Mouse (Mus musculus): ENCODE results near the gene Mrps6. TPM values are rescaled to one million over a fixed set of nuclear protein-coding genes. Genes with fewer than 3 reads are reported as not detected.

The Mrps6 gene
- polyA plus RNA-seq, 1 experiment from 2014 or later: 94.9 TPM

DNA sequence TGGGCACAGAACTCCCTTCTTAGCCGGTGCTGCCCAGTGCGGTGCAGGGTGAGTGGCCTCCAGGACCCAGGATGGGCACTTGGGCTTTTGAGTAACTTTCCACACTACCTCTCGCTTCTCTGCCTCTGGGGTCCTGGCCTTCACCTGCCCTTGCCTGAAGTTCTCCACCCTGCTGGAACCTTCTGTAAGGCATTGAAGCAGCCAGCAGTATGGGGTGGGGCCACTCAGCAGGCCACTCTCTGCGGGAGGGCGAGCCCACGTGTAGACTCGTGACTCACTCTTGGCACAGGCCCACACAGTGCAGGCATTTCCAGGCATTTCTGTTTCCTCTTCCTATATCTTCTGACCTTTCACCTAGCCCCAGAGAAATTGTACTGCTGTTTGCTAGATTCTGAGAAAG lies 18.6 kb upstream of the Mrps6 start:
- Histone ChIP-seq H3K4me2 (no peak overlapping the region), H3K9ac (no peak overlapping the region), H3K4me3 (replicated peaks) (no peak overlapping the region), H3K27me3 (replicated peaks) (no peaks in the 10 kb centered on the region), H3K9me3 (no peaks in the 10 kb centered on the region), H3K27ac (no peak overlapping the region), H3K36me3 (no peaks in the 10 kb centered on the region), H3K4me1 (no peaks in the 10 kb centered on the region)
- 79% methylated on average over 7 of the region's 7 CpGs for WGBS
- ATAC-seq (ENCODE audit: insufficient read depth, low FRiP score, low read depth): no peak; the same call in 1 of the 2 replicates

GRCm38 (mm10) chr16:92039966-92040365 lies 18.1 kb upstream of the Mrps6 start:
- Histone ChIP-seq H3K4me2 (no peak overlapping the region), H3K4me1 (no peaks in the 10 kb centered on the region), H3K36me3 (no peaks in the 10 kb centered on the region), H3K4me3 (replicated peaks) (no peak overlapping the region), H3K27ac (no peak overlapping the region), H3K9ac (no peak overlapping the region), H3K9me3 (no peaks in the 10 kb centered on the region), H3K27me3 (replicated peaks) (no peaks in the 10 kb centered on the region)
- 95% methylated on average over 11 of the region's 11 CpGs for WGBS
- ATAC-seq (ENCODE audit: insufficient read depth, low FRiP score, low read depth): no peak

GRCm38 (mm10) chr16:92051777-92052310 lies 6.2 kb upstream of the Mrps6 start:
- no peaks in the 10 kb centered on the region for H3K36me3 ChIP-seq
- no peak overlapping the region for H3K9ac ChIP-seq
- no peaks in the 10 kb centered on the region for H3K9me3 ChIP-seq
- no peaks in the 10 kb centered on the region for H3K4me1 ChIP-seq
- H3K4me2 ChIP-seq: no peak overlapping the region
- WGBS: 74% methylated on average over 7 of the region's 7 CpGs
- H3K27me3 ChIP-seq (replicated peaks): no peaks in the 10 kb centered on the region
- ATAC-seq (ENCODE audit: insufficient read depth, low FRiP score, low read depth): no peak
- no peak overlapping the region for H3K27ac ChIP-seq
- no peak overlapping the region for H3K4me3 ChIP-seq (replicated peaks)

GRCm38 (mm10) chr16:92052569-92052968 lies 5.5 kb upstream of the Mrps6 start:
- no peak for ATAC-seq (ENCODE audit: insufficient read depth, low FRiP score, low read depth)
- H3K4me1 ChIP-seq: 0 out of 2 replicates have a peak, but pooled peaks cover 4% of the 10 kb centered on the region
- H3K4me2 ChIP-seq: no peak overlapping the region
- H3K36me3 ChIP-seq: no peaks in the 10 kb centered on the region
- H3K9me3 ChIP-seq: no peaks in the 10 kb centered on the region
- 67% methylated on average over 10 of the region's 10 CpGs for WGBS
- H3K4me3 ChIP-seq (replicated peaks): no peak overlapping the region
- H3K9ac ChIP-seq: no peak overlapping the region
- H3K27me3 ChIP-seq (replicated peaks): no peaks in the 10 kb centered on the region
- no peak overlapping the region for H3K27ac ChIP-seq

GRCm38 (mm10) chr16:92056711-92057110 lies 1.4 kb upstream of the Mrps6 start:
- Histone ChIP-seq H3K27ac (no peak overlapping the region), H3K36me3 (0 out of 2 replicates have a peak, but pooled peaks cover 3% of the 10 kb centered on the region), H3K27me3 (replicated peaks) (no peaks in the 10 kb centered on the region), H3K9me3 (no peaks in the 10 kb centered on the region), H3K4me2 (no peak overlapping the region), H3K4me3 (replicated peaks) (no peak overlapping the region), H3K4me1 (0 out of 2 replicates have a peak, but pooled peaks cover 11% of the 10 kb centered on the region), H3K9ac (no peak overlapping the region)
- WGBS: 40% methylated on average over 2 of the region's 2 CpGs
- ATAC-seq (ENCODE audit: insufficient read depth, low FRiP score, low read depth): no peak

- WGBS: 3% methylated on average over 11 of the region's 11 CpGs
- peak overlapping the region; percentile 89 for H3K27ac ChIP-seq
- 0 out of 2 replicates have a peak, but pooled peaks cover 11% of the 10 kb centered on the region for H3K4me1 ChIP-seq
- ATAC-seq (ENCODE audit: insufficient read depth, low FRiP score, low read depth): peak; percentile 28; the same call in 1 of the 2 replicates
- H3K9ac ChIP-seq: peak overlapping the region; percentile 92
- peaks cover 6% of the 10 kb centered on the region; the same call in 1 of the 2 replicates for H3K36me3 ChIP-seq
- no peaks in the 10 kb centered on the region for H3K27me3 ChIP-seq (replicated peaks)
- H3K4me3 ChIP-seq (replicated peaks): peak overlapping the region; percentile 89
- H3K9me3 ChIP-seq: no peaks in the 10 kb centered on the region
- H3K4me2 ChIP-seq: peak overlapping the region; percentile 87
Observed at GRCm38 (mm10) chr16:92057456-92057851, 616 bp upstream of the Mrps6 start.

- Histone ChIP-seq H3K9ac (peak overlapping the region; percentile 69), H3K9me3 (no peaks in the 10 kb centered on the region), H3K27me3 (replicated peaks) (no peaks in the 10 kb centered on the region), H3K4me3 (replicated peaks) (peak overlapping the region; percentile 89), H3K36me3 (peaks cover 9% of the 10 kb centered on the region; the same call in 1 of the 2 replicates), H3K27ac (no peak overlapping the region), H3K4me2 (peak overlapping the region; percentile 87), H3K4me1 (0 out of 2 replicates have a peak, but pooled peaks cover 11% of the 10 kb centered on the region)
- no peak for ATAC-seq (ENCODE audit: insufficient read depth, low FRiP score, low read depth)
- WGBS: 3% methylated on average over 59 of the region's 63 CpGs
Observed at GRCm38 (mm10) chr16:92058644-92059620, 862 bp downstream of the Mrps6 start.

DNA sequence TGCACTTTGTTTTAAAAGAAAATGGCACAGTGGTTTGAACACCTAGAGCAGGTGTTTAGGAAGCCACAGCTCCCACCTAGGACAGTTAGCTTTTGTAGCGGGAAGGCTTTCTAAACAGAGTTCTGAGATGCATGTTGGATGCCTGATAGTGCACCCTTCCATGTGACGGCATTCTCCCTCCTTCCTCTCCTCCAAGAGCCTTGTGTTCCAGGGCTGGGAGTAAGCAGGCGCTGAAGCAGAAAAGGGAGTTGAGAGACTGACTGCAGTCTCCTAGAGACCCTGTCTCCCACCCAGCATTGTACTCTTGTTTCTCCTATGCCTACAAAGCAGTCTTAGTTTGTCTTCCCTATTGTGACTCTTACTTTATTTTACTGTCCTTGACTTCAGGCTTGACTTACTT lies 2.1 kb downstream of the Mrps6 start:
- H3K4me3 ChIP-seq (replicated peaks): no peak overlapping the region
- 0 out of 2 replicates have a peak, but pooled peaks cover 11% of the 10 kb centered on the region for H3K4me1 ChIP-seq
- WGBS: 73% methylated on average over 3 of the region's 3 CpGs
- H3K27me3 ChIP-seq (replicated peaks): no peaks in the 10 kb centered on the region
- peaks cover 9% of the 10 kb centered on the region; the same call in 1 of the 2 replicates for H3K36me3 ChIP-seq
- H3K27ac ChIP-seq: no peak overlapping the region
- H3K9me3 ChIP-seq: no peaks in the 10 kb centered on the region
- no peak overlapping the region for H3K9ac ChIP-seq
- no peak overlapping the region for H3K4me2 ChIP-seq
- no peak for ATAC-seq (ENCODE audit: insufficient read depth, low FRiP score, low read depth)

DNA sequence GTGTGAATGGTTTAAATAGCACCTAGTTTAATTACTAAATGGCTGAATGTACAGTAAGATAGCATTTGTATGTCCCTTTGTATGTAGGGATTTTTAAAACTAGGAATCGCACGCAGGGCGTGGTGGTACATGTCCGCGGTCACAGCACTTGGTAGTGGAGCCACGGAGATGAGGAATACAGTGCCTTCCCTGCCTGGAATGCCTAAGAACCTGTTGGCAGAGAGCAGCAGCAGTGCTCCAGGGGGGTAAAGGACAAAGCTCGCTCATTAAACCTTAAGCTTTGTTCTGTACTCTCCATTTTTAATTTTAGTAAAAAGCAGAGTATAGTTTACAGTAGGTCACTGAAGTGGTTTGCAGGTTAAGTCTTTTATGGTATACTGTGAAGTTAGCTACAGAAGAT lies 3.5 kb downstream of the Mrps6 start:
- H3K27ac ChIP-seq: no peak overlapping the region
- no peak overlapping the region for H3K4me2 ChIP-seq
- no peak for ATAC-seq (ENCODE audit: insufficient read depth, low FRiP score, low read depth)
- 0 out of 2 replicates have a peak, but pooled peaks cover 11% of the 10 kb centered on the region for H3K4me1 ChIP-seq
- H3K4me3 ChIP-seq (replicated peaks): no peak overlapping the region
- H3K9me3 ChIP-seq: no peaks in the 10 kb centered on the region
- no peaks in the 10 kb centered on the region for H3K27me3 ChIP-seq (replicated peaks)
- WGBS: 89% methylated on average over 7 of the region's 7 CpGs
- no peak overlapping the region for H3K9ac ChIP-seq
- peaks cover 9% of the 10 kb centered on the region; the same call in 1 of the 2 replicates for H3K36me3 ChIP-seq

DNA sequence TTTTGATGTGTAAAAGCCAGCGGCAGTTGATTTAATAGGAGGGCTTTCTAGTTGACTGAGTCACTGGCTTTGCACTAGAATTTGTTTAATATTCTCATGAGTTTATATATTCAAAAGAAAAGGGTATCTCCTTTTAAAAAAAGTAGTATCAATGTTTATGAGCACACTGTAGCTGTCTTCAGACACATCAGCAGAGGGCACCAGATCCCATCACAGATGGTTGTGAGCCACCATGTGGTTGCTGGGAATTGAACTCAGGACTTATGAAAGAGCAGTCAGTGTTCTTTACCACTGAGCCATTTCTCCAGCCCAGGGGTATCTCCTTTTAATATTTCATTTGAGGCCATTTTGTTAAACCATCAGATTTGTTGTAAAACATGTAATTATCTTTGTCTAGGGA lies 4.8 kb downstream of the Mrps6 start:
- H3K36me3 ChIP-seq: peaks cover 9% of the 10 kb centered on the region; the same call in 1 of the 2 replicates
- H3K9ac ChIP-seq: no peak overlapping the region
- no peaks in the 10 kb centered on the region for H3K9me3 ChIP-seq
- no peak overlapping the region for H3K4me3 ChIP-seq (replicated peaks)
- 96% methylated on average over 1 of the region's 1 CpGs for WGBS
- H3K27ac ChIP-seq: no peak overlapping the region
- no peak for ATAC-seq (ENCODE audit: insufficient read depth, low FRiP score, low read depth)
- H3K4me1 ChIP-seq: 0 out of 2 replicates have a peak, but pooled peaks cover 6% of the 10 kb centered on the region
- no peaks in the 10 kb centered on the region for H3K27me3 ChIP-seq (replicated peaks)
- H3K4me2 ChIP-seq: no peak overlapping the region

DNA sequence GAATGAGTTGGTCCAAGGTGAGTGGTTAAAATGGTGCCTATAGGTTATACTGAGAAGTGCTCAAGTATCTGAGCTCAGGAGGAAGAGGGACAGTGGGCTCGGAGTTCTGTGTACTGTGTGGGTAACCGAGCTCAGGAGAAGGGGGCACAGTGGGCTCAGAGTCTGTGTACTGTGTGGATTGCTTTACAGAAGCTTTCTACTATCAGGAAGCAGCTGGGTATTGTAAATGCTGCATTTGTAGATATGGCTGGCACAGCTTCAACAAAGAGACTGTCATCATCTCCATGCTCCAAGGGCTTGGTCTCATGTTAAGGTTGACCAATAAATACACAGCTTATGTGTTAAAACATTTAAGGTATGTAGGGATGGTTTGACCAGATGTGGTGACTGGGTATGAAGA lies 6.7 kb downstream of the Mrps6 start:
- Histone ChIP-seq H3K36me3 (peaks cover 12% of the 10 kb centered on the region; the same call in 1 of the 2 replicates), H3K4me2 (no peak overlapping the region), H3K4me1 (0 out of 2 replicates have a peak, but pooled peaks cover under 1% of the 10 kb centered on the region), H3K9ac (no peak overlapping the region), H3K27me3 (replicated peaks) (no peaks in the 10 kb centered on the region), H3K9me3 (no peaks in the 10 kb centered on the region), H3K4me3 (replicated peaks) (no peak overlapping the region), H3K27ac (no peak overlapping the region)
- 92% methylated on average over 2 of the region's 2 CpGs for WGBS
- no peak for ATAC-seq (ENCODE audit: insufficient read depth, low FRiP score, low read depth)

DNA sequence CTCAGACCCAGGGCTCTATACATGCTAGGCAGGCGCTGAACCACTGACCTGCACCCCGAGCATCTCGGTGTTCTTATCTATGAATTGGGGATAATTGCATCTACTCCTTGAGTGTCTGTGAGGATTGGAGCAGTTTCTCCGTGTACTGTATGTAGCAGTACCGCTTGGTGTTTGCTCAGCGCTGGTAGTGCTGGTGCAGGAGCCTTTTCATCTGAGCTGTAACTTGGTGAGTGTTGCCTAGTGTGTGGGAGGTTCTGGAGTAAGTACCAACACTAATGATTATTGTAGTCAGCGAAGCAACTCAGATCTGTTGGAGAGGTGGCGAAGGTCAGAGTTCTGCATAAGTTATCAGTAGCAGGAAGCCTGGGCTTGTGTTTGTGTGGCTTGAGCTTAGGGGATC lies 12.3 kb downstream of the Mrps6 start:
- 84% methylated on average over 8 of the region's 8 CpGs for WGBS
- Histone ChIP-seq H3K36me3 (0 out of 2 replicates have a peak, but pooled peaks cover 4% of the 10 kb centered on the region), H3K27ac (no peak overlapping the region), H3K9me3 (no peaks in the 10 kb centered on the region), H3K4me1 (no peaks in the 10 kb centered on the region), H3K4me3 (replicated peaks) (no peak overlapping the region), H3K4me2 (no peak overlapping the region), H3K9ac (no peak overlapping the region), H3K27me3 (replicated peaks) (no peaks in the 10 kb centered on the region)
- ATAC-seq (ENCODE audit: insufficient read depth, low FRiP score, low read depth): no peak
